Mouse (Mus musculus): ENCODE results near the gene Zan.

Gene Zan

DNA sequence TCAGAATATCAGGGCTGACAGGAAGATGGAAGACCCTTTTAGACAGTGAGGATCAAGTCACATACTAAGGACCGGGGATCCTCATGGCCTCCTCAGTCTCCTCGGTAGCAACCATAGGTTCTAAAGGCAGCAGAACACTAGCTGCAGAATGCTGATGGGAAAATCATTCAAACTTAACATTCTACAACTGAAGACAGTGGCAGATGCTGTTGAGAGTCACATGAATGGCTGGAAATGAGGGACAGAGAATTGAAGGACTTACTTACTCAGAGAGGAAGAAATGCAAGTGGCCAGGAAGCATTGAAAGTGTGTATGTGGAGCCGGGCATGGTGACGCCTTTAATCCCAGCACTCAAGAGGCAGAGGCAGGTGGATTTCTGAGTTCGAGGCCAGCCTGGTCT is at the start of gene Zan:
Zan (minus strand) TSS at position 101 of the 400 bp plus-strand sequence.
- DNase-seq (ENCODE audit: low spot score in 2 of 2) = no peak

DNA sequence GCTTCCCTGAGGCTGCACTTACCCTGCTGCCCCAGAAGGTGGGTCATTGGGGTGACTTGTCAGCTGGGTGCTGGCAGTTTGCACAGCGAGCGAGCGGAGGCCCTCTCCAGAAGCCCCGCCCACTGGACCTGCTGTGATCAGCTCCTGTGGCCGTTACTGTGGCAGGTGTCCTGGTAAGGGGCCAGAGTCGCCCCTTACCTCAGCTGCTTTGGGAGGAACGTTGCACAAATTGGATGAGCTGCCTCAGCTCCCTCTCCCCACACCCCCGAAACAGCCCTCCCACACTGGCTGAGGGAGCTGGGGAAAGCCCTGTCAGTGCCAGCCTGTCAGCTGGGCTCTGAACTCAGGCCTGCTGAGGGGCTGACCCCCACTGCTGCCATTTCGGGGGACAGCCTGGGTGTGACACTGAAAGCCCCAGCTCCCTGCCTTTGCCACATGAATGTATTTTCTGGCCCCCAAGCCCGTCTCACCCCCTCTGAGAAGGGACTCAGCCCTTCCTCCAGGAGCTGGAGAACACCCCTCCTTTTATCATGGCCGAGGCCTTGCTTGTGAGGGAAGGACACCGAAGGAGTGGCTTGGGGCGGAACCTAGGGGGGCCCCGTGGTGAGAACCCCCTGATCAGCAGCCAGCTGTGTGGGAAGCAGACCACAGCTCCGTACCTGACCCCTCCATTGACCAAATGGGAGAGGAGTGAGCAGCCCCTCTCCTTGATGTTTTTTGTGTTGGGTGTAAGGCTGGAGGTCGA is 49.5 kb upstream of the Zan start:
- DNase-seq (ENCODE audit: low spot score in 2 of 2) = no peak

DNA sequence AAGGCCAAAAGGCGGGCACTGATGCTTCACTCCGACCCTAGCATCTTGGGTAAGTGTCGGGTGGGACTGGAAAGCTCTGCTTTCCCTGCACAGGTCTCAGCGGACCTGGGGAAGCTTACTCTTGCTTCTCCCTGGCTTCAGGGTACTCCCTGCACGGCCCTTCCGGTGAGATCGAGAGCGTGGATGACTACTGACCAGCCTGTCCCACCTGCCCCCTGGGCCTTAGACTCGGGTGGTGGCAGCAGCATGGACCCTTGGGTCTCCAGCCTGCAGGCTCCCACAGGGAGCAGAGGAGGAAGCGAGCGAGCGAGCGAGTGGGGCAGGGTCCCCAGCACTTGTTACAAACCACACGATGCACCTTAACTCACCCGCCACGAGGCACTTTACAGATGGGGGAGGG is 48.6 kb upstream of the Zan start:
- DNase-seq (ENCODE audit: low spot score in 2 of 2) = no peak

DNA sequence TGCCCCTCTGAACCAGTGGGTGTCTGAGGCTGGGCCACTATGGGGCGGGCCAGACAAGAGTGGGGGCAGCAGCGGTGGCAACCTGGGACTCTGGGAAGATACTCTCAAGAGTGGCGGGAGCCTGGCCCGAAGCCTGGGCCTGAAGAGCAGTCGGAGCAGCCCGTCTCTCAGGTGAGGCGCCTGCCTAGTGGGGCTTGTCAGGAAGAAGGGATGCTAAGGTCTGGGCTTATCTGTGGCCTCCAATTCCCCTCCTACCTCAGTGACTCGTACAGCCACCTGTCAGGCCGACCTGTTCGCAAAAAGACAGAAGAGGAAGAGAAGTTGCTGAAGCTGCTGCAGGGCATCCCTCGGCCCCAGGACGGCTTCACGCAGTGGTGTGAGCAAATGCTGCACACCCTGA is 47.8 kb upstream of the Zan start:
- no peak for DNase-seq (ENCODE audit: low spot score in 2 of 2)

DNA sequence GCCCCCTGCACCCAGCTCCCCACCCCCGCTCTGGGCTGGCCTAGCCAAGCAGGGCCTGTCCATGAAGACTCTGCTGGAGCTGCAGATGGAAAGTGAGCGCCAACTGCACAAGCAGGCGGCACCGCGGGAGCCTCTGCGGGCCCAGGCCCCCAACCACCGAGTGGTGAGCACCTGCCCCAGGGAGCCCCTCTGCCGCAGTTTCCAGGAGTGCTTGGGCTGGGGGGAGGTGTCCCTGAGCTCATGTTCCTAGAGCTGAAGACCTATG is 47.3 kb upstream of the Zan start:
- no peak for DNase-seq (ENCODE audit: low spot score in 2 of 2)

DNA sequence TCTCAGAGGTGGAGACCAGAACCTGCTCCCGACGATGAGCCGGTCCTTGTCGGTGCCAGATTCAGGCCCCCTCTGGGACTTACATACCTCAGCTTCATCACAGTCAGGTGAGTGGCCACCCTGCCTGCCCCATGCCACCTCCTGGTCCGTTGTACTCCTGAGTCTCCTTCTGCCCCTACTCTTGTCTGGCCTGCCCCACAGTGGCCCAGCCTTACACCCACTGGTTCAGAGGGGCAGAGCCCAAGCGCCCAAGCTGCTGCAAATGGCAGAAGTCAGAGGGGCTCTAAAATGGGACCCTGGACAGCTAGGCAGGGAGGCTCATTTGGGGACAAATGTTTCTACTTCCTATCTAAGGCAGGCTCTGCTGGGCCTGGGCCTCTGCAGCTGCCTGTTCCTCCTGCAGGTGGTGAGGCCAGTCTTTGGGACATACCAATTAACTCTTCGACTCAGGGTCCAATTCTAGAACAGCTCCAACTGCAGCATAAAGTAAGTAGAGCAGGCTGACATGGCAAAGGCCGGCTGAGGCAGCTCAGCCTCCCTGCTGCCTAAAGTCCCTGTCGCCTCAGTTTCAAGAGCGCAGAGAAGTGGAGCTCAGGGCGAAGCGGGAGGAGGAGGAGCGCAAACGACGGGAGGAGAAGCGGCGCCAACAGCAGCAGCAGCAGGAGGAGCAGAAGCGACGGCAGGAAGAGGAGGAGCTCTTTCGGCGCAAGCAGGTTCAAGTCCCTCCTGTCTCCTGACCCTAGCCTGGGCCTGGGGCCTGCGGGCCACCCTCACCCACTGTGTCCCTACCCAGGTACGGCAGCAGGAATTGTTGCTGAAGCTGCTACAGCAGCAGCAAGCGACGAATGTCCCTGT is 46.8 kb upstream of the Zan start:
- no peak for DNase-seq (ENCODE audit: low spot score in 2 of 2)

DNA sequence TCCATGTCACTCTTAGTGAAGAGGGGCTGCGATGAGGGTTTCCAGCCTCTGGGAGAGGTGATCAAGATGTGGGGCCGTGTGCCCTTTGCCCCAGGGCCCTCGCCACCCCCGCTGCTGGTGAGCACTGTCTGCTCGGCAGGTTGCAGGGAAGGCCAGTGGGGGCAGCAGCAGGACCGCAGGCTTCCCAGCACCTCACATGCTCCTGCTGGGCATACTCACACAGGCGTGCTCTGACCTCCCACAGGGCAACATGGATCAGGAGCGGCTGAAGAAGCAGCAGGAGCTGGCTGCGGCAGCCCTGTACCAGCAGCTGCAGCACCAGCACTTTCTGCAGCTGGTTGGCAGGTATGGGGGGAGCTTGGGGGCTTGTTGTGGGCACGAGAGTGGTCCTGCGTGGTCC is 45.8 kb upstream of the Zan start:
- no peak for DNase-seq (ENCODE audit: low spot score in 2 of 2)

DNA sequence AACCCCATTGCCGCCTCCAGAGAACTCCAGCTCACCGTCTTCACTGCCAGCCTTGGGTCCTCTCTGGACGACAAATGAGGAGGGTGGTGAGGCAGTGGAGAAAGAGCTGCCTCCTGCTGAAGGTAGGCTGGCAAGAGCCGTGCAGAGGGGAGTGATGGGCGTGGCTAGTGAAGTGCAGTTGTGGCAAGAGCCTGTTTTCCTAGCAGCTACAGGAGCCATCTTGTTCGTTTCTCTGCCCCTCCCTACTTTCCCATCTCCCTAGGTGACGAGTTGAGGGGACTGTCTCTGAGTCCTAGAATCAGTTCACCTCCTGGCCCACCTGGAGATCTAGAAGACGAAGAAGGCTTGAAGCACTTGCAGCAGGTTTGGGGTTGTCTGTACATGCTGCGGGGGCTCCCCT is 45.0 kb upstream of the Zan start:
- no peak for DNase-seq (ENCODE audit: low spot score in 2 of 2)

DNA sequence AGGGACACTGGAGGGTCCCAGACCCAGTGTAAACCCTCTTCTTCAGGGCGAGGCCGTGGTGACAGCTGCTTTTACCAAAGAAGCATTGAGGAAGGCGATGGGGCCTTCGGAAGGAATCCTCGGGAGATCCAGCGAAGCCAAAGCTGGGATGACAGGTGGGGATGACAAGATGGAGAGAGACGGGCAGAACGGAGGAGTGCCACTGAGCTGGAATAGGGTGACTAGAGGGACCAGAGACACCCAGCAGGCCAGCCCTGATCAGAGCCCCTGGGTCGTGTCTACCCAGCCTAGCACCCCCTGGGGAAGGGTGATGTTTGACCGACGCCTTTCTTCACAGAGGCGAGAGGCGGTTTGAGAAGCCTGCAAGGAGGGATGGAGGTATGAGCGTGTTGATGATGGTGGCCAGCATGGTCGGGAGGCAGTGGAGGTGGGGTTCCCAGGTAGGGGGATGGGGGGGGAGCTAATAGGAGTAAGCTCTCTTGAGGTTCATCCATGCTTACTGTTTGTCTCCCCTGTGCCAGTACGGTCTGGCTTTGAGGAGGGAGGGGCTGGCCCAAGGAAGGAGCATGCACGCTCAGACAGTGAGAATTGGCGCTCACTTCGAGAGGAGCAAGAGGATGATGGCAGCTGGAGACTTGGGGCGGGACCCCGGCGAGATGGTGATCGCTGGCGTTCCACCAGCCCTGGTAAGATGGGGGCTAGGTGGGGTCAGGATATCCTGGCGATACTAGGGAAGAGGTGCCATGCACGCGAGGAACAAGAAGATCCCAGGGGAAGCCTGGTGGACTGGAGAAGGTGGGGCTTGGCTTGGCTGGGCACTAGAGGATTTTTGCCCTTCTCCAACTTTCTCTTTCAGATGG is 43.1 kb upstream of the Zan start:
- DNase-seq (ENCODE audit: low spot score in 2 of 2) = no peak

DNA sequence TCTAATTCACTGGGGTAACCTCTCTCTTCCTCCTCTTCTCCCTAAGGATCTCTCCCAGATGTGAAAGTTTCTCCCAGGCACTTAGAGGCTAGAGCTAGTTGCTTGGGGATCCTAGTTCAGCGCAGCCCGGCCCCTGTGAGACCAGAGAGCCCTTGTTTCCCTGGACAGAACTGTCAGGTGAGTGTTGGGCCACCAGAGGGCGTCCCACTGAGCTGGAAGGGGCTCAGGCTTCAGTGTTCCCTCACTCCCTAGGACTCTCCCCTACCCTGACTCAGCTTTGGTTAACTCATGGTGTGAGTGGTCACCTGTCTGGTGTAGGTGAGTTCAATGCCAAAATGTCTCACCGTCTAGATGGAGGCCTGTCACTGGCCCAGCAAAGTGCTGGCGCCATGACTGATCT is 41.6 kb upstream of the Zan start, which contains the start of gene Gigyf1:
Gigyf1 (plus strand) TSS at position 113 of the 400 bp plus-strand sequence.
- no peak for DNase-seq (ENCODE audit: low spot score in 2 of 2)

DNA sequence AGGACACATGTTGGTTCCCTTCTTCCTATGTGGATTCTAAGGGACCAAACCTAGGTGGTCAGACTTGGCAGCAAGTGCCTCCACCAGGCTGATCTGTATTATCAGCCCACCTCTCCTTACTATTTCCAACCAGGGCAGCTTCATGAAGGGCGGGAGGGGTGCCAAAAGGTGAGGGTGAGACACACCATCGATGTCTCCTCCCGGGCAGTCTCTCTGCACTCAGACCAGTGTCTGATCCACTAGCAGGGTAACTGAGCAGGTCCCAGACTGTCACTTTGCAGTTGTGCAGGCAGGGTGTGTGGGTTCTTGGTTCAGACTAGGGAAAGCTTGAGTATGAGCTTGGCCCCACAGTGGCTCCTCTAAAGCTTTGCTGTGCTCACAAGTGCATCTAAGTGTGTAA is 37.9 kb upstream of the Zan start:
- DNase-seq (ENCODE audit: low spot score in 2 of 2) = no peak

DNA sequence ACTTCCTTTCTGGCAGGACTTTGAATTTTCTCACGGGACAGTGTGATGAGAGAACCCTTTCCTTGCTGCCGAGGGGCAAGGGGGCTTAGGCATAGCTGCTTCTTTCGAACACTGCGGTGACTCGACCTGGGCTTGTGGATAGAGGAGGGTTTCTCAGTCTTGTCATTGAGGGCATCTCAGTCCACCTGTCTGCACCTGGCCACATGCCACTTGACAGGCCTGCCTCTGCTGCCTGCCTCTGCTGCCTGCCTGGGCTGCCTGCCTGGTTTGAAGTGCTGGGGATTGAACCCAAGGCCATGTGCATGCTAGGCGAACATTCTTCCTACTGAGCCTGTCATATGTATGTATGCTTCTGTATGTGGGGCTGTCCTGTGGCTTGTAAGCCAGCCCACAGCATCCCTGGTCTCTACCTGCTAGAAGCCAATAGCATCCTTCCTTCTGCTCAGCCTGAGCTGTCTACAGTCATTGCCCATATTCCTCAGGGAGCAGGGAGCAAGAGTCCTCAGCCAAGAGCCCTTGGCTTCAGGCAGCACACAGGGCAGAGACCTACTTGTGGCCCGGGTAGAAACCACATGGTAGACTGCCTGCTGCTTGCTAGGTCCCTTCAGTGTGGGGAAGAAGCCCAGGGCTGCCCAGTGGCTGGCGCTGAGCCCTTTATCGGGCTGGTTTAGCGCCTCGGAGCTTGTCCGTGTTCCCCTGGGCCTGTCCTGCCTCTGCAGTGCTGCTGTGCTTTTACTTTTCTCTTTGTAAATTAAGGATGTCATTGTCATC is 37.3 kb upstream of the Zan start:
- DNase-seq (ENCODE audit: low spot score in 2 of 2) = no peak

DNA sequence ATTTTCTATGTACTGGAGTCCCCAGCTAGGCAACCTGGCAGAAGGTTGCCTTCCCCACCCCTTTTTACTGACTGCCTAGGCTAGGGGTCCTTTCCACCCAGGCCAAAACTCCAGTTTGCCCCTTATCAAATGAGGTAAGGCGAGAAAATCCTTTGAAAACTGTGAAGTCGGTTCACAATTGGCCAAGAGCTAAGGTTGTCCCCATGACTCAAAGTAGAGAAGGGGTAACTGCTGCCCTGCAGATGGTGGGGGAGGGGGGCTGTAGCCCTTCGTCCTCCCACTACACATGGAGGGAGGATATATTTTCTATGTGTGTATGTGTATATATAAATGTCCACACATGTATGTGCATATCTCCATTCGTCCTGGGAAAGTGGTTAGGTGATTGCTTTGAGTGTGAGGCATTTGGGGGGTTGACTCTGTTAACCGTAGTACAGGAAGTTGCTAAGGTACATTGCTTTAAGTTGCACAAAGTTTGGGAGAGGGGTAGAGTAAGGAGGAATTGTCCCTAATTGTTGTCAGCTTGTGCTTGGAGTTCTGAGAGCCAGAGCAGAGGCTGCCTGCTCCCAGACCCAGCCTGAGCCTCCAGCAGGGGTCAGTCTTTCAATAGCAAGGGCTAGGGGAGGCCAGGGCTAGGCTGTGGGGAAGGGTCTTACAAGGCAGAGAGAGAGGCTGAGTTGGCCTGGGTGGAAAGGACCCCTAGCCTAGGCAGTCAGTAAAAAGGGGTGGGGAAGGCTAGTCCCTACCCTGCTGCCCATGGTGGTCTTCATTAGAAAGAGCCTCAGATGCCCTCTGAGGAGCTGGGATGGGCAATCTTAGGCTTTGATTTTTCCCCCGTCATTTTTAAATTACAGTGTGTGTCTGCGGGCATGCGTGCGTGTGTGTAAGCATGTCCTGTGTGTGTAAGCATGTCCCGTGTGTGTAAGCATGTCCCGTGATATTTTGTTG is 36.3 kb upstream of the Zan start:
- DNase-seq (ENCODE audit: low spot score in 2 of 2) = peak in 1 of 2 experiments; percentile 42

DNA sequence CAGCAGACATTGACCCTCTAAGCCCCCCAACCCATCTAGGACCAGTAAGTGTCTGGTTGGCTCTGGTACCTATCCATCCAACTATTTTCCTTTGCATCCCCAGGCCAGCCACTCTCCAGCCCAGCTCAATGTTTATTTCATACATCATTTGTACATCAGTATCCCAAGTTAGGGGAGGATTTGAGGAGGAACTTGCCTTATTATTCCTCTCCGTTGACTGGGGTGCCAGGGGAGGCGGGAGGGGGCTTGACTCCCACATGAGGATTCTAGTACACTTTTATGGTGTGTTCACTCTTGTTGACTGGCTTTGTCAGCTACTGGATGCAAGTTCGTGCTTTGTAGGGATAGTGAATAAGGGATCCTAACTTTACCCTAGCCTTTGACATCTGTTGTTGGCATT is 34.8 kb upstream of the Zan start:
- no peak for DNase-seq (ENCODE audit: low spot score in 2 of 2)

DNA sequence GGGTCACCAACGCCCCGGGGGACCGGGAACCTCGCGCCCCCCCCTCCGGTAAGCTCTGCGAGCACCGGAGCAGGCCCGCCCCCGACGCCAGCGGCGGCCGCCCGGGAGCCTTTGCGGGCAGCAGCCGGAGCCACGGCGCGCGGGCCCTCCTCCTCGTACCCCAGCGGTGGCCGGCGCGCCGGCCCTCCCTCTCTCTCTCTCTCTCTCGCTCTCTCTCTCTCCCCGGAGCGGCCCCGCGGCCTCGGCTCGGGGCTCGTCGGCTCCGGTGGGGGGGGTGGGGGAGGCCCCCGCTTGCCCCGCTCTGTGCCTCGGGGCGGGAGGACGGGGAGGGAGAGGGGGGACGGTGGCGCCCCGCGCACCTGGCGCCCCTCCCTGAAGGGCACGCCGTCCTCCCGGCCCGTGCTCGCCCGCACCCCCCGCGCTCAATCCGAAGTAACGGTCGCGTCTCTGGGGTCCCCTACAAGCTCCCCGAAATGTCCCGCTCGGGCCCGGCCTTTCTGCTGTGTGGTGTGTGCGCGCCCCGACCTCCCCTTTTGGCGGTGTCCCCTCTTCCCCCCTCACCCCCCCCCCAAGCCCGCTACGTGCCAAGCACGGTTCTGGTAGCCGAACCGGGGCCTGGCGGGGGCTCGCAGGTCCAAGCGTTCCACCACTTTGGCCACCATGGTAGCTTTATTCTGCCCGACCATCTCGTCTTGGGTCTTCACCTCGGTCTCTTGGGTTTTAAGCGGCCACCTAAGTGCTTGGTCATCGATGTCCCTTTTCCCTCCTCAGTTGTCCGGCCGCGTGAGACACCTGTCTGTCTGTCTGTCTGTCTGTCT is 33.9 kb upstream of the Zan start:
- peak in 1 of 2 experiments; percentile 53 for DNase-seq (ENCODE audit: low spot score in 2 of 2)

DNA sequence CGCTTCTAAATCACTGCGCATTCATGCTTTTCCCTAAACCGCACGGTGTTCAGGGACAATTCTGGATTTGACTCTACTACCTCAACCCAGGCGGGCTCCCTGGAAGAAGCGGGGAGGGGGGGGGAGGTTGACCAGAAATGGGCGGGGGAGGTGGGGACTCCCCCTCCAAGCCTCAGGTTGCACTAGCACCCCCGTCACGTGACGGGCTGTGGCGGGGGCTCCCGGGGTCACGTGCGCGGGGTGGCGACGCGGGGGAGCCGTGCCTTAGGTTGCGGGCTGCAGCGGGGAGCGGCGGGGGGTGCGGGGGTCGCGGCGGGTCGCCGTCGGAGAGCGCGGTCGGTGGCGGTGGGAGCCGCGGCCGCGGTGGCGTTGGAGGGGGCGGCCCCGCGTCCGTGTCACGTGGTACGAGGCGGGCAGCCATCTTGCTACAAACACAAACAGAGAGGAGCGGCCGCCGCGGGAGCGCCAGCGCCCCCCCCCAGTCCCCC is 33.2 kb upstream of the Zan start:
- DNase-seq (ENCODE audit: low spot score in 2 of 2) = peak; percentile 59 to 70

DNA sequence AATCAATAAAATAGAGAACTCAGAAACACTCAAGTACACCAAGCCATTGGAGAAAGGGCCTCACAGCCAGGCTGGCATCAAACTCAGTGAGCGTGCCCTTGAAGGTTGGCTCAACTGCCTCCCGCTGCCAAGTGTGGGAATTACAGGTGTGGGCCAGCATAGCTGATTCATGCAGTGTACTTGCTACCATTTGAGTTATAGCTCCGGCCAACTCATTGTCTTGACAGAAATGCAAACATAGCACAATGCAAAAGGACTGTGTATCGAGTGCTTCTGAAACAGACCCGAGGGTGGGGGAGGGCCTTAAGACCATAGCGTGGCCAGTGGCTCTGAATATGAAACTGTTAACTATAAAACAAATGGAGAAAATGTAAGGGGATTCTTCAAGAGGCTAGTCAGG is 27.2 kb upstream of the Zan start:
- DNase-seq (ENCODE audit: low spot score in 2 of 2) = no peak

DNA sequence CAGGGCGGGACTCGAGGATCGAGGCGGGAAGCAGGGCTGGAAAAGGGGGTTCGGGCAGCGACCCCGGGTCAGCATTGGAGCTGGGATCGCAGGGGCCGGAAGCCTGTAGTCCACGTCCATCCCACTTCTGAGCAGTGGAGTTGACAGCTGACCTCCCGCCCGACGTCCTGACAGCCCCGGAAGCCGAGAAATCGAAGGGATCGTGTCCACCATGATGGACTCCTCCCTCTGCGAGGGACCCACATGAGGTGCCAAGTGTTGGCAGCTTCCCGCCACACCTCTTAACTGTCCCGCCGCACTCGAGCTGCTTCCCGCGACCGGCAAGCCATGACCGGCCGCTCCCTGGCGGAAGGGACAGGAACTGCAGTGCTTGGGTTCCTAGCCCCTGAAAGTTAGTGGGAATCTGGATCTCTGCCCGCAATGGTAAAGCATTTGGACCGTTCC is 25.8 kb upstream of the Zan start:
- peak; percentile 77 to 83 for DNase-seq (ENCODE audit: low spot score in 2 of 2)
